In the genomic region with DNA sequence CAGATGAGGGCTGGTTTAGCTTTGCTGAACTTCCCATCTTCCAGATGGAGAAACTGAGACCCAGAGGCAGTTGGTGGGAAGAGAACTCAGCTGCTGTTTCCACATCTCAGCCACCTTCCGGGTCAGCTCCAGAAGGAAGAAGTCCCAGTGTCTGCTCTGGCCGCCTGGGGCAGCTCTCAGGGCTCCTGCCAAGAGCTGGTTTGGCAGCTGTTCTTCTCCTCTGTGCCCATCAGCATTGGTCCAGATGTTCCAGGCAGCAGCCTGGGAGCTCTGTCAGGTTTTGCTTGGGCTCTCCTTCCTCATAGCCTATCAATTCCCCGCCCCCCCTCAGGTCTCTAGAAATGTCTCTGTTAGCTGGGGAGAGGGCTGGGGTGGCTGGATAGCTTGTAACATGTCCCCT, we compare ENCODE assay signal across 32 mouse cellular contexts. TPM values are rescaled to one million over a fixed set of nuclear protein-coding genes. Genes with fewer than 3 reads are reported as not detected.
DNase-seq lines count a peak whose midpoint lies in the region; ATAC-seq and TF ChIP-seq lines count a peak whose summit lies in the region.
"Had no signal": no experiment of that assay in that cellular context is flagged by ENCODE, and none has a peak within 500 bp of the region (broad histone marks: within the 10 kb centered on the region; RNA-seq: fewer than 3 reads in every experiment).

No protein-coding gene starts in this region.

- H3K36me3 ChIP-seq in heart, embryonic 10.5 days = no peaks in the 10 kb centered on the region
- H3K36me3 ChIP-seq in myocyte (ENCODE audit: control insufficient read depth, insufficient read depth) = no peaks in the 10 kb centered on the region
- H3K36me3 ChIP-seq: embryonic facial prominence, embryonic 10.5 days; embryonic facial prominence, embryonic 15.5 days; heart, embryonic 15.5 days; hindbrain, embryonic 10.5 days; hindbrain, embryonic 15.5 days; limb, embryonic 12.5 days; liver, embryonic 15.5 days; lung, embryonic 15.5 days; neural tube, embryonic 12.5 days had no signal

- no peak for TF ChIP-seq POLR2A in myocyte (IDR thresholded peaks at IDR 0.05; ENCODE audit: insufficient read length, low read depth)

- peak; percentile 42 for DNase-seq in gastrocnemius, postnatal 10 days
- no peak for DNase-seq in gastrocnemius, postnatal 4 days (ENCODE audit: low spot score in 2 of 2)
- DNase-seq in heart, embryonic 10.5 days (ENCODE audit: low spot score) = no peak
- DNase-seq in heart, adult 11 months = no peak
- DNase-seq in 3T3-L1 (ENCODE audit: low read depth, low spot score) = peak; percentile 72
- DNase-seq: adrenal gland, adult 2 months; cerebellum, adult 8-10 months; cerebellum, postnatal 25 days; kidney, adult 11 months; kidney, postnatal 14 days; lung, postnatal 36 days; right cerebral cortex, adult 18-20 months; spleen, adult 18-20 months; thymus, postnatal 14 days had no signal

- no peak for ATAC-seq in erythroid progenitor cell, adult 5-6 weeks (replicated peaks; ENCODE audit: low FRiP score, poor library complexity, severe bottlenecking)
- ATAC-seq: CD4-positive, CD25-positive, alpha-beta regulatory T cell, adult 4 months; forebrain, embryonic 14.5 days; inflammation-experienced regulatory T-cells, adult 6 months; midbrain, embryonic 16.5 days had no signal

- H3K79me2 ChIP-seq in myocyte (ENCODE audit: control insufficient read depth, insufficient read depth) = no peaks in the 10 kb centered on the region

- peaks cover 55% of the 10 kb centered on the region for H3K4me1 ChIP-seq in heart, embryonic 10.5 days
- H3K4me1 ChIP-seq: hindbrain, embryonic 15.5 days had no signal

- H3K4me3 ChIP-seq in heart, embryonic 10.5 days = no peak overlapping the region
- no peak overlapping the region for H3K4me3 ChIP-seq in myocyte
- H3K4me3 ChIP-seq: embryonic facial prominence, embryonic 10.5 days; embryonic facial prominence, embryonic 15.5 days; heart, embryonic 15.5 days; hindbrain, embryonic 10.5 days; hindbrain, embryonic 15.5 days; limb, embryonic 12.5 days; liver, embryonic 15.5 days; lung, embryonic 15.5 days; neural tube, embryonic 12.5 days had no signal

- H3K9me3 ChIP-seq in heart, embryonic 10.5 days = no peaks in the 10 kb centered on the region
- H3K9me3 ChIP-seq: embryonic facial prominence, embryonic 10.5 days; embryonic facial prominence, embryonic 15.5 days; heart, embryonic 15.5 days; hindbrain, embryonic 10.5 days; hindbrain, embryonic 15.5 days; limb, embryonic 12.5 days; liver, embryonic 15.5 days; lung, embryonic 15.5 days; neural tube, embryonic 12.5 days had no signal

- H3K27ac ChIP-seq in heart, embryonic 10.5 days = 0 out of 2 replicates have a peak overlapping the region, but pooled peaks have one; percentile 37
- H3K27ac ChIP-seq: embryonic facial prominence, embryonic 10.5 days; embryonic facial prominence, embryonic 15.5 days; hindbrain, embryonic 10.5 days; hindbrain, embryonic 15.5 days; limb, embryonic 12.5 days; liver, embryonic 15.5 days; lung, embryonic 15.5 days; neural tube, embryonic 12.5 days had no signal

- WGBS in heart, embryonic 10.5 days = 83% methylated on average over 3 of the region's 3 CpGs

- peak overlapping the region; percentile 87 for H3K4me2 ChIP-seq in myocyte (ENCODE audit: low read depth)
- H3K4me2 ChIP-seq: embryonic facial prominence, embryonic 15.5 days; heart, embryonic 15.5 days; hindbrain, embryonic 15.5 days; limb, embryonic 12.5 days; liver, embryonic 15.5 days; lung, embryonic 15.5 days; midbrain, embryonic 11.5 days; neural tube, embryonic 12.5 days had no signal

- no peak overlapping the region for H3ac ChIP-seq in myocyte (ENCODE audit: control insufficient read depth, insufficient read length)

- H3K27me3 ChIP-seq in heart, embryonic 10.5 days (ENCODE audit: insufficient read depth, poor library complexity, severe bottlenecking) = peaks cover 9% of the 10 kb centered on the region; the same call in 1 of the 2 replicates
- no peaks in the 10 kb centered on the region for H3K27me3 ChIP-seq in myocyte (ENCODE audit: control insufficient read depth, insufficient read depth, insufficient read length)
- H3K27me3 ChIP-seq: embryonic facial prominence, embryonic 15.5 days; heart, embryonic 15.5 days; hindbrain, embryonic 15.5 days; limb, embryonic 12.5 days; lung, embryonic 15.5 days; neural tube, embryonic 12.5 days had no signal

TF ChIP-seq in myocyte, 11 proteins besides CTCF, POLR2A, EP300 and RAD21:
- TF ChIP-seq SRF (IDR thresholded peaks at IDR 0.05; ENCODE audit: control insufficient read depth, insufficient read length, low read depth) = no peak
- TF ChIP-seq TCF12 (IDR thresholded peaks at IDR 0.05; ENCODE audit: insufficient read depth, poor library complexity, severe bottlenecking) = peak; percentile 21
- no peak for TF ChIP-seq TCF3 (IDR thresholded peaks at IDR 0.05; ENCODE audit: insufficient read length, low read depth)
- peak in 2 of 3 experiments; percentile 52 to 54 for TF ChIP-seq MYOD1 (IDR thresholded peaks at IDR 0.05; ENCODE audit: control insufficient read depth in 1 of 3, insufficient read length in 2 of 3, low read depth in 2 of 3)
- peak in 1 of 3 experiments; percentile 23 for TF ChIP-seq MYOG (IDR thresholded peaks at IDR 0.05; ENCODE audit: control insufficient read depth in 1 of 3, insufficient read depth in 1 of 3, insufficient read length in 2 of 3, low read depth in 2 of 3)
- no peak for TF ChIP-seq USF1 (IDR thresholded peaks at IDR 0.05; ENCODE audit: low read depth)

RNA-seq across cellular contexts. Expression of a gene that starts 43.3 kb away (rescaled TPM):
- under 1 TPM; 0.47 to 0.77 TPM for total RNA-seq in gastrocnemius, postnatal 10 days (2021)
- 1 to 10 TPM; 1.3 to 2.1 TPM for total RNA-seq in gastrocnemius, postnatal 4 days (2021)
- 0.11 and 0.21 TPM in 2 replicates for polyA plus RNA-seq in heart, embryonic 10.5 days (2016; fragmentation: Nextera tagmentation; extraction: Ambion mirVana)
- 5.2 TPM for polyA plus RNA-seq in myocyte (2012; fragmentation: generic; extraction: Trizol)
- not detected in 2 replicates for total RNA-seq in erythroid progenitor cell, adult 5-6 weeks (2015; ENCODE audit: low replicate concordance)
- 0.39 TPM in 1 of 2 replicates, not detected in the other for total RNA-seq in erythroid progenitor cell, adult 5-6 weeks (2017; ENCODE audit: low replicate concordance)
- total RNA-seq: liver, adult 2 months had no signal
- polyA plus RNA-seq: forebrain, embryonic 14.5 days; kidney, embryonic 14.5 days; liver, embryonic 15.5 days; midbrain, embryonic 11.5 days; neural tube, embryonic 12.5 days had no signal

Comparison
In these comparisons a context has a peak if more than half of its experiments do, and no peak if none do; other contexts are left out.
1. DNase-seq: peak in gastrocnemius, postnatal 10 days (single experiment) and 3T3-L1 (single experiment); none in gastrocnemius, postnatal 4 days (0 of 2), heart, embryonic 10.5 days (single experiment) and heart, adult 11 months (single experiment).